Mouse (Mus musculus): ENCODE results near the gene 4930503B20Rik.

4930503B20Rik gene

GRCm38 (mm10) chr3:146596864-146597263 lies 54.3 kb downstream of the 4930503B20Rik start:
- no peak for DNase-seq

GRCm38 (mm10) chr3:146596387-146596786 lies 54.7 kb downstream of the 4930503B20Rik start:
- DNase-seq, result no peak

GRCm38 (mm10) chr3:146595440-146595839 lies 55.7 kb downstream of the 4930503B20Rik start:
- no peak for DNase-seq
